Mouse (Mus musculus) midbrain, embryonic 11.5 days (tissue): ENCODE data around the gene Ptprm. TPM values are rescaled to one million over a fixed set of nuclear protein-coding genes. Genes with fewer than 3 reads are reported as not detected.

Source experiments
- ATAC-seq: fragments of 200-750 bp; cut with Nextera tagmentation; 2 replicates; pipeline ENCODE4 v1.8.0; 2017; ENCODE audit warnings: moderate TSS enrichment, moderate library complexity; ENCODE audit not compliant: low FRiP score
- DNase-seq: peaks from one replicate; pipeline ENCODE4 v3.0.0; 2015; ENCODE audit warnings: low spot score; ENCODE audit errors: missing footprints
- H3K27ac ChIP-seq: fragments of 300-500 bp; sonication (generic); 2 replicates; pipeline ENCODE4 v1.5.1; 2014; ENCODE audit warnings: low read depth, low read length
- H3K27me3 ChIP-seq: fragments of 300-500 bp; sonication (generic); 2 replicates; pipeline ENCODE4 v1.6.1; 2014; ENCODE audit warnings: mild to moderate bottlenecking, low read length, moderate library complexity, mixed read lengths; ENCODE audit not compliant: control insufficient read depth, insufficient read depth
- H3K36me3 ChIP-seq: fragments of 300-500 bp; sonication (generic); 2 replicates; pipeline ENCODE4 v1.6.1; 2014; ENCODE audit warnings: mild to moderate bottlenecking, low read length, moderate library complexity, mixed read lengths; ENCODE audit not compliant: control insufficient read depth, insufficient read depth
- H3K4me1 ChIP-seq: fragments of 300-500 bp; sonication (generic); 2 replicates; pipeline ENCODE4 v1.6.1; 2014; ENCODE audit warnings: low read length; ENCODE audit not compliant: control insufficient read depth, insufficient read depth
- H3K4me2 ChIP-seq: fragments of 300-500 bp; sonication (generic); 2 replicates; pipeline ENCODE4 v1.6.1; 2014; ENCODE audit warnings: mild to moderate bottlenecking, moderate library complexity
- H3K4me3 ChIP-seq: fragments of 300-500 bp; sonication (generic); 2 replicates; pipeline ENCODE4 v1.5.1; 2014; ENCODE audit warnings: low read depth, low read length
- H3K9ac ChIP-seq: fragments of 300-500 bp; sonication (generic); 2 replicates; pipeline ENCODE4 v1.6.1; 2014; ENCODE audit warnings: low read length
- H3K9me3 ChIP-seq: fragments of 300-500 bp; sonication (generic); 2 replicates; pipeline ENCODE4 v1.6.1; 2016; ENCODE audit warnings: low read length; ENCODE audit not compliant: control insufficient read depth
- WGBS: fragments of 180-500 bp; shearing (Covaris S2); extraction: QIAGEN DNeasy Blood & Tissue Kit; methylation state at CpG from one replicate; pipeline ENCODE4 v1.1.7; 2014; 5-methylcytosine and 5-hydroxymethylcytosine counted together
- polyA plus RNA-seq: library from polyadenylated mRNA; unstranded; fragments of >200 nt; fragmentation: Nextera tagmentation; extraction: Ambion mirVana; gene quantifications from 2 replicates; pipeline ENCODE4 v1.2.1, GENCODE M21; 2014

Gene Ptprm
- polyA plus RNA-seq, 1 experiment from 2014 or later = 8.9 TPM

GRCm38 (mm10) chr17:66891067-66891862 is 463.0 kb downstream of the Ptprm start:
- WGBS = 59% methylated on average over 13 of the region's 13 CpGs
- Histone ChIP-seq H3K4me3 (no peak overlapping the region), H3K27me3 (no peaks in the 10 kb centered on the region), H3K36me3 (no peaks in the 10 kb centered on the region), H3K4me1 (peaks cover 3% of the 10 kb centered on the region; the same call in 1 of the 2 replicates), H3K9me3 (no peaks in the 10 kb centered on the region), H3K4me2 (no peak overlapping the region), H3K27ac (no peak overlapping the region), H3K9ac (no peak overlapping the region)
- DNase-seq (peak; percentile 79), ATAC-seq (peak; percentile 61; the same call in 1 of the 2 replicates)

GRCm38 (mm10) chr17:66882304-66882703 is 472.0 kb downstream of the Ptprm start:
- Histone ChIP-seq H3K27ac (no peak overlapping the region), H3K4me2 (no peak overlapping the region), H3K9ac (no peak overlapping the region), H3K4me1 (no peaks in the 10 kb centered on the region), H3K27me3 (no peaks in the 10 kb centered on the region), H3K4me3 (no peak overlapping the region), H3K9me3 (no peaks in the 10 kb centered on the region), H3K36me3 (no peaks in the 10 kb centered on the region)
- ATAC-seq (no peak), DNase-seq (no peak)
- WGBS = 80% methylated on average over 2 of the region's 2 CpGs

GRCm38 (mm10) chr17:66880969-66881701 is 473.1 kb downstream of the Ptprm start:
- no peaks in the 10 kb centered on the region for H3K36me3 ChIP-seq

GRCm38 (mm10) chr17:66879151-66879550 is 475.1 kb downstream of the Ptprm start:
- WGBS = 90% methylated on average over 2 of the region's 2 CpGs
- Histone ChIP-seq H3K27me3 (no peaks in the 10 kb centered on the region), H3K9me3 (no peaks in the 10 kb centered on the region), H3K4me1 (no peaks in the 10 kb centered on the region), H3K27ac (no peak overlapping the region), H3K9ac (no peak overlapping the region), H3K36me3 (no peaks in the 10 kb centered on the region), H3K4me2 (no peak overlapping the region), H3K4me3 (no peak overlapping the region)
- ATAC-seq (no peak), DNase-seq (peak; percentile 26)

More at GRCm38 (mm10) chr17:66880969-66881701, 473.1 kb downstream of the Ptprm start:
- ATAC-seq = no peak
- Histone ChIP-seq H3K9me3 (no peaks in the 10 kb centered on the region), H3K9ac (no peak overlapping the region), H3K27ac (no peak overlapping the region), H3K4me2 (no peak overlapping the region), H3K4me3 (no peak overlapping the region), H3K27me3 (no peaks in the 10 kb centered on the region), H3K4me1 (no peaks in the 10 kb centered on the region)
- WGBS = 87% methylated on average over 9 of the region's 9 CpGs
- no peak for DNase-seq

GRCm38 (mm10) chr17:66877582-66877981 is 476.7 kb downstream of the Ptprm start:
- H3K36me3 ChIP-seq = no peaks in the 10 kb centered on the region
- H3K9me3 ChIP-seq = no peaks in the 10 kb centered on the region
- 80% methylated on average over 6 of the region's 6 CpGs for WGBS
- H3K4me3 ChIP-seq = no peak overlapping the region
- no peak overlapping the region for H3K9ac ChIP-seq
- H3K27ac ChIP-seq = no peak overlapping the region
- H3K27me3 ChIP-seq = no peaks in the 10 kb centered on the region
- H3K4me2 ChIP-seq = no peak overlapping the region
- no peak for DNase-seq
- no peak for ATAC-seq
- H3K4me1 ChIP-seq = no peaks in the 10 kb centered on the region; the same call in 1 of the 2 replicates

GRCm38 (mm10) chr17:66874810-66875209 is 479.4 kb downstream of the Ptprm start:
- no peak overlapping the region for H3K4me3 ChIP-seq
- H3K4me2 ChIP-seq = no peak overlapping the region
- H3K27me3 ChIP-seq = no peaks in the 10 kb centered on the region
- no peak overlapping the region for H3K9ac ChIP-seq
- ATAC-seq = peak; percentile 24; the same call in 1 of the 2 replicates
- H3K27ac ChIP-seq = no peak overlapping the region
- peak; percentile 77 for DNase-seq
- H3K4me1 ChIP-seq = no peaks in the 10 kb centered on the region; the same call in 1 of the 2 replicates
- WGBS = 84% methylated on average over 11 of the region's 11 CpGs
- H3K36me3 ChIP-seq = no peaks in the 10 kb centered on the region
- H3K9me3 ChIP-seq = no peaks in the 10 kb centered on the region

- H3K36me3 ChIP-seq = no peaks in the 10 kb centered on the region
- no peak overlapping the region for H3K27ac ChIP-seq
- no peak overlapping the region for H3K4me3 ChIP-seq
- ATAC-seq = no peak
- H3K27me3 ChIP-seq = no peaks in the 10 kb centered on the region
- H3K4me1 ChIP-seq = no peaks in the 10 kb centered on the region; the same call in 1 of the 2 replicates
- H3K4me2 ChIP-seq = no peak overlapping the region
- no peak overlapping the region for H3K9ac ChIP-seq
- peak; percentile 77 for DNase-seq
- no peaks in the 10 kb centered on the region for H3K9me3 ChIP-seq
- WGBS = 78% methylated on average over 4 of the region's 4 CpGs
Observed at GRCm38 (mm10) chr17:66871396-66871795, 482.9 kb downstream of the Ptprm start.

- Histone ChIP-seq H3K4me3 (no peak overlapping the region), H3K27ac (no peak overlapping the region), H3K9me3 (no peaks in the 10 kb centered on the region), H3K27me3 (no peaks in the 10 kb centered on the region), H3K4me1 (no peaks in the 10 kb centered on the region; the same call in 1 of the 2 replicates), H3K9ac (no peak overlapping the region), H3K4me2 (no peak overlapping the region), H3K36me3 (no peaks in the 10 kb centered on the region)
- peak; percentile 33 for DNase-seq
- WGBS = 79% methylated on average over 13 of the region's 13 CpGs
- no peak for ATAC-seq
Observed at GRCm38 (mm10) chr17:66869581-66870002, 484.7 kb downstream of the Ptprm start.

- Histone ChIP-seq H3K36me3 (no peaks in the 10 kb centered on the region), H3K4me3 (no peak overlapping the region), H3K9me3 (no peaks in the 10 kb centered on the region), H3K4me1 (no peaks in the 10 kb centered on the region; the same call in 1 of the 2 replicates), H3K9ac (no peak overlapping the region), H3K27me3 (no peaks in the 10 kb centered on the region), H3K27ac (no peak overlapping the region), H3K4me2 (no peak overlapping the region)
- WGBS = 67% methylated on average over 4 of the region's 4 CpGs
- no peak for ATAC-seq
- no peak for DNase-seq
Observed at GRCm38 (mm10) chr17:66864441-66864840, 489.8 kb downstream of the Ptprm start.
